Mouse (Mus musculus) kidney, postnatal 0 days (tissue): ENCODE results near the gene Duoxa2. TPM values are rescaled to one million over a fixed set of nuclear protein-coding genes. Genes with fewer than 3 reads are reported as not detected.
A peak's percentile ranks its signal among the peaks of the same experiment; 100 is the strongest.

ENCODE experiments used
- ATAC-seq: fragments of 200-750 bp; cut with Nextera tagmentation; replicated peaks from 2 replicates; pipeline ENCODE4 v1.8.0; 2017; ENCODE audit warnings: low read depth, moderate number of reproducible peaks, moderate TSS enrichment, moderate library complexity; ENCODE audit not compliant: low FRiP score
- DNase-seq: peaks from one replicate; pipeline ENCODE4 v3.0.0-alpha.2; 2016; ENCODE audit warnings: low spot score
- H3K27ac ChIP-seq: fragments of 300-500 bp; sonication (generic); 2 replicates; pipeline ENCODE4 v1.5.1; 2014; ENCODE audit warnings: mild to moderate bottlenecking
- H3K27me3 ChIP-seq: fragments of 300-500 bp; sonication (generic); 2 replicates; pipeline ENCODE4 v1.6.1; 2014; ENCODE audit warnings: low read length, mixed read lengths; ENCODE audit not compliant: insufficient read depth
- H3K36me3 ChIP-seq: fragments of 300-500 bp; sonication (generic); 2 replicates; pipeline ENCODE4 v1.6.1; 2014; ENCODE audit warnings: low read length, mixed read lengths; ENCODE audit not compliant: insufficient read depth
- H3K4me1 ChIP-seq: fragments of 300-500 bp; sonication (generic); replicated peaks from 2 replicates; pipeline ENCODE4 v1.6.1; 2014; ENCODE audit warnings: antibody characterized with exemption, low read length, mixed read lengths; ENCODE audit not compliant: insufficient read depth
- H3K4me2 ChIP-seq: fragments of 300-500 bp; sonication (generic); 2 replicates; pipeline ENCODE4 v1.6.1; 2014; ENCODE audit warnings: mild to moderate bottlenecking, low read length, moderate library complexity, mixed read lengths
- H3K4me3 ChIP-seq: fragments of 300-500 bp; sonication (generic); replicated peaks from 2 replicates; pipeline ENCODE4 v1.5.1; 2014; ENCODE audit warnings: low read depth, low read length
- H3K9ac ChIP-seq: fragments of 300-500 bp; sonication (generic); 2 replicates; pipeline ENCODE4 v1.6.1; 2014; ENCODE audit warnings: low read depth, low read length
- H3K9me3 ChIP-seq: fragments of 300-500 bp; sonication (generic); replicated peaks from 2 replicates; pipeline ENCODE4 v1.6.1; 2016; ENCODE audit warnings: low read length, inconsistent platforms, mixed read lengths
- CTCF ChIP-seq: IDR thresholded peaks from 2 replicates; pipeline ENCODE4 v1.5.1; 2016; ENCODE audit warnings: antibody characterized with exemption, low read depth, mild to moderate bottlenecking, moderate library complexity
- WGBS: fragments of 180-500 bp; shearing (Covaris S2); extraction: QIAGEN DNeasy Blood & Tissue Kit; methylation state at CpG from one replicate; pipeline ENCODE4 v1.1.7; 2014; 5-methylcytosine and 5-hydroxymethylcytosine counted together
- polyA plus RNA-seq: library from polyadenylated mRNA; unstranded; fragments of >200 nt; fragmentation: Nextera tagmentation; extraction: Ambion mirVana; gene quantifications from 2 replicates; pipeline ENCODE4 v1.2.1, GENCODE M21; 2015

The Duoxa2 gene
- polyA plus RNA-seq, 1 experiment from 2014 or later, result not detected

DNA sequence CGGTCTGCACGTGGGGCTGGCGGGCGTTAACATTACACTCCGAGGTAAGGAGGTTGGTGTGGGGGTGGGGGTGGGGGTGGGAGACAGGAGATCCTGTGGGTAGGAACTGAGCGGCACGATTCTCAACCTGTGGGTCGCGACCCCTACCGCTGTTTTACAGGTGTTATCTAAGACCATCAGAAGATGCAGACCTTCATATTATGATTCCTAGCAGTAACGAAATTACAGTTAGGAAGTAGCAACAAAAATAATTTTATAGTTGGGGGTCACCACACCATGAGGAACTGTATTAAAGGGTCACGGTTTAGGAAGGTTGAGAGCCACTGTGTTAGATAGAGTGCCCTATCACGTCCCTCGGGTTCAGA lies 1.9 kb downstream of the Duoxa2 start:
- no peak for TF ChIP-seq CTCF
- Histone ChIP-seq H3K4me2 (peak overlapping the region; percentile 50; the same call in 1 of the 2 replicates), H3K36me3 (no peaks in the 10 kb centered on the region), H3K4me1 (peaks cover 22% of the 10 kb centered on the region; the same call in 1 of the 2 replicates), H3K27ac (no peak overlapping the region), H3K9ac (no peak overlapping the region), H3K4me3 (peak overlapping the region; percentile 19), H3K9me3 (no peaks in the 10 kb centered on the region), H3K27me3 (peaks cover 61% of the 10 kb centered on the region)
- ATAC-seq (no peak), DNase-seq (no peak)
- WGBS, result 5% methylated on average over 14 of the region's 14 CpGs

DNA sequence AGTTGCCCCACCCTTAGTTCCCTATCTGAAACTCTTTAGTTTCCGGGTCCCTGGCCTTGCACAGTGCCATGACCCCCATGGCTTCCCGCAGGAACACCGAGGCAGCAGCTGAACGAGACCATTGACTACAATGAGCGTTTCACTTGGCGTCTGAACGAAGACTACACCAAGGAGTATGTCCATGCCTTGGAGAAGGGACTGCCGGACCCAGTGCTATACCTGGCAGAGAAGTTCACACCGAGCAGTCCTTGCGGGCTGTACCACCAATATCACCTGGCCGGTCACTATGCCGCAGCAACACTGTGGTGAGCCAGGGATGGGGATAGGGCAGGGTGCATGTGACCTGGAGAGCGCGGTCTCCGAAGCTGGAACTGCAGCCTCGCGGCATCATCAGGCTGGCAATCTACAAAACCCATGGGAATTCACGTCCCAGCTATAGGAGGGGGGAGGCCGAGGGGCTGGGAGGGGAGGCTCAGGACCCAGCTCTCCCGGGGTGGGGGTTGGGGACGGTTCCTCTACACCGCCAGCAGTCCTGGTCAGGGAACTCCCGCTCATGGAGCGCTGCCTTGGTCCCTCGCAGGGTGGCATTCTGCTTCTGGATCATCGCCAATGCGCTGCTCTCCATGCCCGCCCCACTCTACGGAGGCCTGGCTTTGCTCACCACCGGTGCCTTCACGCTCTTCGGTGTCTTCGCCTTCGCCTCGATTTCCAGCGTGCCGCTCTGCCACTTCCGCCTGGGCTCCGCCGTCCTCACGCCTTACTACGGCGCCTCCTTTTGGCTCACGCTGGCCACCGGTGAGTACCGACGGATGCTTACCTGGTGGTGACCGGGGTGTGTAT lies 2.6 kb downstream of the Duoxa2 start:
- ATAC-seq, result no peak
- H3K27me3 ChIP-seq, result peaks cover 59% of the 10 kb centered on the region
- H3K4me3 ChIP-seq, result peak overlapping the region; percentile 19
- H3K27ac ChIP-seq, result no peak overlapping the region
- H3K9ac ChIP-seq, result no peak overlapping the region
- WGBS, result under 1% methylated on average over 48 of the region's 48 CpGs
- DNase-seq, result no peak
- peaks cover 22% of the 10 kb centered on the region; the same call in 1 of the 2 replicates for H3K4me1 ChIP-seq
- no peak for TF ChIP-seq CTCF
- no peaks in the 10 kb centered on the region for H3K36me3 ChIP-seq
- no peaks in the 10 kb centered on the region for H3K9me3 ChIP-seq
- peak overlapping the region; percentile 50 for H3K4me2 ChIP-seq

DNA sequence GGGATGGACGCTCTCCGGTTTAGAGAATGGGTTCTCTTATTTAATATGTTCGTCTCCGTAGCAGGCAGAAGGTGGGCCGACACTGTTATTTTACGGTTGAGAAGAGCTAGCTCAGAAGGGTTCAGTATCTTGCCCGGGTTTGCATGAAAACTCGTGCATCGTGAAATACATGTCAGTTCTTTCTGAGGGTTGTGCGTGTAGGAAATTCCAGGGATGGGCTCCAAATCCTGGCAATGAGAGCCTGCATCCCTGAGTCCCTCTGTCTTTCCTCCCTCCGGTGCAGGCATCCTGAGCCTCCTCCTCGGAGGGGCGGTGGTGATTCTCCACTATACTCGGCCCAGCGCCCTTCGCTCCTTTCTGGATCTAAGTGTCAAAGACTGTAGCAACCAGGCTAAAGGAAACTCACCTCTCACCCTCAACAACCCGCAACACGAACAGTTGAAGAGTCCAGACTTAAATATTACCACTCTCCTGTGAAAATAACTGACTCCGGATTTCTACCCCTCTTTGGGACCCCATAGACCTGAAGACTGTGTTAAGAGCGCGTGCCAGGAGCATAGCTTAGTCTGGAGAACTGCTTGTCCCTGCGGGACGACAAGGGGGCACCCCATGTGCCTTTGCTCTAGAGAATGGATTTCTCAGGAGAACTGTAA lies 3.3 kb downstream of the Duoxa2 start:
- Histone ChIP-seq H3K4me3 (peak overlapping the region; percentile 19), H3K27ac (no peak overlapping the region), H3K9ac (no peak overlapping the region), H3K4me2 (peak overlapping the region; percentile 50), H3K36me3 (no peaks in the 10 kb centered on the region), H3K9me3 (no peaks in the 10 kb centered on the region), H3K4me1 (peaks cover 22% of the 10 kb centered on the region; the same call in 1 of the 2 replicates), H3K27me3 (peaks cover 59% of the 10 kb centered on the region)
- 10% methylated on average over 23 of the region's 23 CpGs for WGBS
- no peak for ATAC-seq
- TF ChIP-seq CTCF, result no peak
- no peak for DNase-seq

DNA sequence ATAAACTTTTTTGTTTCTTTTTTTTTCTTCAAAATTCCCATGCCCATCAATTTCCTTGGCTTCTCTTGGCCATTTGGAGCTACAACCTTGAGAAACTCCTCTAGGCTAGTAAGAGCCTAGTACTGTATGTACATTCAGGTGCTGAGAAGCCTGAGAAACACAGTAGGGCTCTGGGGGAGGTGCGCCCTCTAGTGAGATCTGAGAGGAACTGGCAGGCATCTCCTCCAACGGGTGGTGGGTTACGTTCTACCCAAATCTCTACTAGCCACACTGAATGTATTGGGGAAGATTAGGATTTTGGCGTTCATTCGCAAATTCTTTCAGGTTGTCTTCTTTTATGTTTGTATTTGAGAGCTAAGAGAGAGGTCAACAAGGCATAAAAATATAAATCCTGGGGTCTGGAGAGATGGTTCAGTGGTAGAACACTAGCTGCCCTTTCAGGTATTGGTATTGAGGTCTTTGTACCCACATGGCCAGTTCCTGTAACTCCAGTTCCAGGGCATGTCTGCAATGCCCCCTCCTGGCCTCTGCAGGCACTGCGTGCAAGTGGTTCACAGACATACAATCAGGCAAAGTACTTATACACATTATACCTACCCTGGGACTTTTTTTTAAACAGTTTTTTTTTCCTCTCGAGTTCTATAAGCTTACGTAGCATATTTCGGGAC lies 4.0 kb downstream of the Duoxa2 start:
- no peak overlapping the region for H3K4me3 ChIP-seq
- peak; percentile 71; the same call in 1 of the 2 replicates for ATAC-seq
- peaks cover 22% of the 10 kb centered on the region; the same call in 1 of the 2 replicates for H3K4me1 ChIP-seq
- peak; percentile 74 for DNase-seq
- TF ChIP-seq CTCF, result peak; percentile 59
- no peak overlapping the region for H3K9ac ChIP-seq
- no peak overlapping the region for H3K4me2 ChIP-seq
- WGBS, result 9% methylated on average over 9 of the region's 9 CpGs
- H3K36me3 ChIP-seq, result no peaks in the 10 kb centered on the region
- H3K9me3 ChIP-seq, result no peaks in the 10 kb centered on the region
- H3K27ac ChIP-seq, result no peak overlapping the region
- peaks cover 56% of the 10 kb centered on the region for H3K27me3 ChIP-seq

DNA sequence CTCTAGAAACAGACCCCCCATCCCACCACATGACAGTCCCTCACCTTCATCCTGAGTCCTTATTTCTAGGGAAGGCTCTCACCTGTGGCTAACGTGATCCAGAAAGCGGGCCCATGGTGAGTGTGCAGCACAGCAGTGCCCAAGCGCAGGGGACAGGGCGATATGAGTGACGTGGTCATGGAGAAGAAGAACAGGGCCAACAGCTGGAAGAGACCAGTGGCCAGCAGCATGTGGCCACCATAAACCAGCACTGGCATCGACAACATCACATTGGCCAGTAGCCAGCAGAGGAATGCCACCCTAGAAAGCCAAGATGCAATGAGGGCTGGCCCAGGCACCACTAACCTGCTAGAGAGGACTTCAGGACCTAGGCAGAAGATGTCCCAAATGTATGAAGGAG lies 5.8 kb downstream of the Duoxa2 start:
- TF ChIP-seq CTCF, result no peak
- Histone ChIP-seq H3K27me3 (peaks cover 38% of the 10 kb centered on the region), H3K4me1 (peaks cover 11% of the 10 kb centered on the region; the same call in 1 of the 2 replicates), H3K27ac (no peak overlapping the region), H3K9ac (no peak overlapping the region), H3K36me3 (no peaks in the 10 kb centered on the region), H3K4me2 (no peak overlapping the region), H3K9me3 (no peaks in the 10 kb centered on the region), H3K4me3 (no peak overlapping the region)
- no peak for DNase-seq
- no peak for ATAC-seq
- whole genome bisulfite sequencing, result 96% methylated on average over 6 of the region's 6 CpGs
